Mouse (Mus musculus) limb, embryonic 13.5 days (tissue): ENCODE measurements around the gene Dstyk. TPM values are rescaled to one million over a fixed set of nuclear protein-coding genes. Genes with fewer than 3 reads are reported as not detected.
A peak's percentile ranks its signal among the peaks of the same experiment; 100 is the strongest.
"Not testable (repeated sequence)": the region's sequence is repeated elsewhere in the genome, so short reads cannot be mapped to it uniquely, and the experiment has no call there.

Experiments used
- ATAC-seq: fragments of 200-750 bp; cut with Nextera tagmentation; 2 replicates; pipeline ENCODE4 v1.8.0; 2017; ENCODE audit warnings: low read depth, moderate number of reproducible peaks, moderate TSS enrichment; ENCODE audit not compliant: low FRiP score
- H3K27ac ChIP-seq: fragments of 300-500 bp; sonication (generic); 2 replicates; pipeline ENCODE4 v1.5.1; 2015; ENCODE audit warnings: inconsistent platforms, mild to moderate bottlenecking, moderate library complexity
- H3K27me3 ChIP-seq: fragments of 300-500 bp; sonication (generic); 2 replicates; pipeline ENCODE4 v1.6.1; 2015; ENCODE audit warnings: mild to moderate bottlenecking, inconsistent platforms
- H3K36me3 ChIP-seq: fragments of 300-500 bp; sonication (generic); 2 replicates; pipeline ENCODE4 v1.6.1; 2015; ENCODE audit warnings: inconsistent platforms, mild to moderate bottlenecking, moderate library complexity
- H3K4me1 ChIP-seq: fragments of 300-500 bp; sonication (generic); 2 replicates; pipeline ENCODE4 v1.6.1; 2015; ENCODE audit warnings: inconsistent platforms
- H3K4me2 ChIP-seq: fragments of 300-500 bp; sonication (generic); replicated peaks from 2 replicates; pipeline ENCODE4 v1.6.1; 2015; ENCODE audit warnings: inconsistent platforms, mild to moderate bottlenecking, moderate library complexity
- H3K4me3 ChIP-seq: fragments of 300-500 bp; sonication (generic); 2 replicates; pipeline ENCODE4 v1.5.1; 2015; ENCODE audit warnings: moderate library complexity, mild to moderate bottlenecking, inconsistent platforms
- H3K9ac ChIP-seq: fragments of 300-500 bp; sonication (generic); 2 replicates; pipeline ENCODE4 v1.6.1; 2015; ENCODE audit warnings: mild to moderate bottlenecking, inconsistent platforms
- H3K9me3 ChIP-seq: fragments of 300-500 bp; sonication (generic); 2 replicates; pipeline ENCODE4 v1.6.1; 2016; ENCODE audit warnings: inconsistent platforms
- WGBS: fragments of 180-500 bp; shearing (Covaris S2); methylation state at CpG from one replicate; pipeline ENCODE4 v1.1.7; 2015; 5-methylcytosine and 5-hydroxymethylcytosine counted together
- polyA plus RNA-seq: library from polyadenylated mRNA; unstranded; fragments of >200 nt; fragmentation: Nextera tagmentation; extraction: Ambion mirVana; gene quantifications from 2 replicates; pipeline ENCODE4 v1.2.1, GENCODE M21; 2015

The Dstyk gene
- polyA plus RNA-seq, 1 experiment from 2014 or later = 18.0 TPM

DNA sequence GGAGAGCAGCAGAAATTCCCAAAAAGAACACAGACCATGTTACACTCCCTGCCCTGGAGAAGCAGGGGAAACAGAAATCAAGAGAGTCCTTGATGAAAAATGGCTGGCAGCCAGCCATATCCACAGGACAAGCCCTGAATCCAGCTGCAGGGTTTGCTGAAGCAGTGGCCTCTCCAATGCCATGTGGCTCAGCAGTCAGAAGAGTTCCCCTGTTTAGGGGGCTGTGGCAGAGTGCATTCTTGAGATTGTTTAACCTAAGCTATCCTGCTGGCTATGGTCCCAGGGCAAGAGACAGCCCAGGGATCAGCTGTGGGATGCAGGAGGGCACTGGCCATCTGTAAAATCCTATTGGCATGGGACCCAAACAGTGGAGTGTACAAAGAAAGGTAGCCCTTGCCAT is 51.6 kb downstream of the Dstyk start:
- no peaks in the 10 kb centered on the region for H3K9me3 ChIP-seq
- ATAC-seq = 0 out of 2 replicates have a peak, but pooled peaks have one; percentile 24
- H3K4me1 ChIP-seq = 0 out of 2 replicates have a peak, but pooled peaks cover 4% of the 10 kb centered on the region
- no peak overlapping the region for H3K9ac ChIP-seq
- no peak overlapping the region for H3K4me2 ChIP-seq
- no peak overlapping the region for H3K4me3 ChIP-seq
- H3K36me3 ChIP-seq = peaks cover 32% of the 10 kb centered on the region
- no peaks in the 10 kb centered on the region for H3K27me3 ChIP-seq
- H3K27ac ChIP-seq = no peak overlapping the region

DNA sequence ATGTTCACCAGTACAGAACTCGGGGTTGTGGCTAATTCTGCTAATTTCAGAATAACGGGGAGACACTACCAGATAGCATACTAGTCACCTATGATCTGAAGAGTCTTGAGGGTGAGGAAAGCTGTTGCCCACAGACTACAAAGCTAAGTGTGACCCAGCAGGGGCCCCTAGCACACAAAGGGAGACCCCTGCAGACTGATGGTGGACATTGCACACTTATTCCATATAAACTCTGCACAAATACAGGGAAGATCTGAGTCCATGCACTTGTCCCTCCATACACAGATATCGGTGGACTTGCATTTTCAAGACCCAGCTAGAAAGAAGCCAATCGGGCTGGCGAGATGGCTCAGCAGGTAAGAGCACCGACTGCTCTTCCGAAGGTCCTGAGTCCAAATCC is 52.2 kb downstream of the Dstyk start:
- H3K9me3 ChIP-seq = no peaks in the 10 kb centered on the region
- H3K27me3 ChIP-seq = no peaks in the 10 kb centered on the region
- WGBS = 91% methylated on average over 7 of the region's 7 CpGs
- H3K27ac ChIP-seq = no peak overlapping the region
- H3K4me2 ChIP-seq = no peak overlapping the region
- H3K4me3 ChIP-seq = no peak overlapping the region
- H3K9ac ChIP-seq = no peak overlapping the region
- ATAC-seq = no peak
- H3K36me3 ChIP-seq = peaks cover 27% of the 10 kb centered on the region
- 0 out of 2 replicates have a peak, but pooled peaks cover 4% of the 10 kb centered on the region for H3K4me1 ChIP-seq

DNA sequence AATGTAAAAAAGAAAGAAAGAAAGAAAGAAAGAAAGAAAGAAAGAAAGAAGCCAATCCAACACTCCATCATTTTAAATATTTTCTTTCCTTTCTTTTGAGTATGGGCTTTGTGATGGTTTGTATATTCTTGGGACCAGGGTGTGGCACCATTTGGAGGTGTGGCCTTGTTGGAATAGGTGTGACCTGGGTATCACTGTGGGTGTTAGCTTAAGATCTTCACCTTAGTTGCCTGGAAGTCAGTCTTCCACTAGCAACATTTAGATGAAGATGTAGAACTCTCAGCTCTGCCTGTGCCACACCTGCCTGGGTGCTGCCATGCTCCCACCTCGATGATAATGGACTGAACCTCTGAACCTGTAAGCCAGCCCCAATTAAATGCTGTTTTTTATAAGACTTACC is 52.7 kb downstream of the Dstyk start:
- H3K9me3 ChIP-seq, H3K4me3 ChIP-seq, H3K27me3 ChIP-seq, ATAC-seq, H3K4me1 ChIP-seq, H3K4me2 ChIP-seq, H3K27ac ChIP-seq, H3K9ac ChIP-seq: not testable (repeated sequence)
- 89% methylated on average over 1 of the region's 1 CpGs for WGBS
- H3K36me3 ChIP-seq = peaks cover 21% of the 10 kb centered on the region

DNA sequence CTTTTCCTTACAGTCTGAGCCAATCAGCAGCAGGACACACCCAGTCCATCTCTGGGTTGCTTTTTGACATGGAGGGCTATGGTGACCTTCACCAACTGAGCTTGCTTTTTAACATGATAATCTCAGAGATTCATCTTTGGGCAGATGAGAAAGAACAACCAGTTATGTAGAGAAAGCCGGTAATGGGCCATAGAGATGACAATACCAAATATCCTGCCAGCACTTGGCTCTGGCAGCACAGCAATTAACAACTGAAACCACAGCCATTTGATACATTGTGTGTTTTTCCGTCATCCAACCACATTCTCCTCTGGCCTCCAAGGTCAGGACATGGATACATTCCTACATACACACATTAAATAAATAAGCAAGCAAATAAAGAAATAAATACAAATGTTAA is 53.7 kb downstream of the Dstyk start:
- WGBS = 90% methylated on average over 2 of the region's 2 CpGs
- no peak overlapping the region for H3K4me3 ChIP-seq
- H3K27ac ChIP-seq = no peak overlapping the region
- peaks cover 11% of the 10 kb centered on the region for H3K36me3 ChIP-seq
- peaks cover 9% of the 10 kb centered on the region for H3K4me1 ChIP-seq
- H3K4me2 ChIP-seq = no peak overlapping the region
- no peaks in the 10 kb centered on the region for H3K9me3 ChIP-seq
- no peak overlapping the region for H3K9ac ChIP-seq
- H3K27me3 ChIP-seq = no peaks in the 10 kb centered on the region
- no peak for ATAC-seq

DNA sequence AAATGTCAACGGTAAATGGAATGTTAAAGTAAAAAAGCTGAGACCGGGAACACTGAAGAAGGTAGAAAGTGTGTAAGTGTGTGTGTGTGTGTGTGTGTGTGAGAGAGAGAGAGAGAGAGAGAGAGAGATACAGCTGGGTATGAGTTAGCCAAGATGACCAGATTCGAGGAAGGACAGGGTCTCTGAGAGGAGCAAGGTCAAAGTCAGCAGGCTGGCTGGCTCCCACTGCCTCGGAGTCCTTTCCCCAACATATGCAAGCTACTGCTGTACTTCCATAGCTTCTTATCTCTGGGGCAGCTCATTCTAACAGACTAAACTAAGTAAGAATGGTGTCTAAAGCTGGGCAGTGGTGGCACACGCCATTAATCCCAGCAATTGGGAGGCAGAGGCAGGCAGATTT is 54.1 kb downstream of the Dstyk start:
- H3K36me3 ChIP-seq = peaks cover 8% of the 10 kb centered on the region; the same call in 1 of the 2 replicates
- H3K9me3 ChIP-seq = no peaks in the 10 kb centered on the region
- H3K4me3 ChIP-seq = no peak overlapping the region
- H3K4me2 ChIP-seq = no peak overlapping the region
- H3K4me1 ChIP-seq = peaks cover 9% of the 10 kb centered on the region
- H3K27me3 ChIP-seq = no peaks in the 10 kb centered on the region
- no peak overlapping the region for H3K9ac ChIP-seq
- 90% methylated on average over 5 of the region's 5 CpGs for WGBS
- H3K27ac ChIP-seq = no peak overlapping the region
- no peak for ATAC-seq

DNA sequence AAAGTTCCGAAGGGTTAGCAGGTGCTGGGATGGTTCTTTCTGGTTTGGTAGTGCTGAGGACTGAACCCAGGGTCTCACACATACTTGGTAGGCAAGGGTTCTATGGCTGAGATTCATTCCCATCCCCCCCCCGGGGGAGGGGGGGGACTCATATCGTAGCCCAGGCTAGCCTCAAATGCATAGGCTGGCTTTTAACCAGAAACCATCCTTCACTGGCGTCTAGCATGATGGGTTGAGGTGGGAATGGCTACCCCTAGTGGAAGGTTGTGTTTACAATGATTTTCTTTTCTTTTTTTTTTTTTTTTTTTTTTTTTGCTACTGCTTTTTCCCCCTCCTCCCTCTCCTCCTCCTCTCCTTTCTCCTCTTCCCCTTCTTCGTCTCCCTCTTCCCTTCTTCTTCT is 55.2 kb downstream of the Dstyk start:
- H3K36me3 ChIP-seq = no peaks in the 10 kb centered on the region
- no peak overlapping the region for H3K4me3 ChIP-seq
- H3K4me1 ChIP-seq = peaks cover 9% of the 10 kb centered on the region
- H3K9ac ChIP-seq = no peak overlapping the region
- H3K4me2 ChIP-seq = no peak overlapping the region
- no peak for ATAC-seq
- no peaks in the 10 kb centered on the region for H3K27me3 ChIP-seq
- WGBS = 65% methylated on average over 5 of the region's 5 CpGs
- H3K27ac ChIP-seq = no peak overlapping the region
- H3K9me3 ChIP-seq = no peaks in the 10 kb centered on the region

DNA sequence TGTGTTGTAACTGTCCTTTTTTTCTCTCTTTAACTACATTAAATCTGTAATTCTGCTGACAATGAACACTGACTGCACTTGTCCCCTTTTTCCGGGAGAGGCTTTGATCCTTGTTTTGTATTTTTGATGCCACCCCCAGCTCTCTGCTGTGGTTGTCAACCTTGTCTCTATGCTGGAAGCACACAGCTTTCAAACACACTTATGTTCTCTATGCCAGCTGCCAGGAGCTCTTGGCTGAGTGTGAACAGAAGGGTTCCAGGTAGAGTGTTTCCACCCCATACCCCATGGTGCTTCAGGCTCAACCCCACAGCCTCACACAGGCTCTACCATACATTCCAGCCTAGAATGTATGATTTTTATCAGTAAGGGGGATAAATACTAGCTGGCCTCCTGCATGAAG is 57.1 kb downstream of the Dstyk start:
- Histone ChIP-seq H3K4me3 (no peak overlapping the region), H3K9ac (no peak overlapping the region), H3K27ac (no peak overlapping the region), H3K36me3 (no peaks in the 10 kb centered on the region), H3K4me2 (no peak overlapping the region), H3K4me1 (peaks cover 20% of the 10 kb centered on the region), H3K27me3 (no peaks in the 10 kb centered on the region), H3K9me3 (no peaks in the 10 kb centered on the region)
- WGBS = 76% methylated on average over 1 of the region's 1 CpGs
- ATAC-seq = no peak

DNA sequence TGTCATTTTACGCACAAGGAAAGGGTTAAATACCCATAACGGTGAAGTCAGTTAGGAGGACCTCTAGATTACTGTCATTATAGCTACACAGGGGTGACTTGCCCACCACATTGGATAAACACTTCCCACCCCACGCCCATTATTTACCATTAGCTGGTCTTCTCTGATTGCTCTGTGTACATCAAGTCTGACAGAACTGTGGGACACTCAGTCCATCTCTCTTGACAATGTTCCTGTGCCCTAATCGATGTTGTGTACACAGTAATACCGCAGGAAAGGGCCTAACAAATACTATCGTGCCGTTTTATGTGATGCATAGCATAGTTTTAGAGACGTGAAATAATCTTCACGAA is 59.2 kb downstream of the Dstyk start:
- ATAC-seq = peak; percentile 39
- peak overlapping the region; percentile 87 for H3K4me3 ChIP-seq
- peaks cover 22% of the 10 kb centered on the region for H3K4me1 ChIP-seq
- no peaks in the 10 kb centered on the region for H3K9me3 ChIP-seq
- H3K9ac ChIP-seq = peak overlapping the region; percentile 90
- H3K36me3 ChIP-seq = no peaks in the 10 kb centered on the region
- no peaks in the 10 kb centered on the region for H3K27me3 ChIP-seq
- H3K4me2 ChIP-seq = peak overlapping the region; percentile 72
- WGBS = 6% methylated on average over 9 of the region's 9 CpGs
- no peak overlapping the region; the same call in 1 of the 2 replicates for H3K27ac ChIP-seq

DNA sequence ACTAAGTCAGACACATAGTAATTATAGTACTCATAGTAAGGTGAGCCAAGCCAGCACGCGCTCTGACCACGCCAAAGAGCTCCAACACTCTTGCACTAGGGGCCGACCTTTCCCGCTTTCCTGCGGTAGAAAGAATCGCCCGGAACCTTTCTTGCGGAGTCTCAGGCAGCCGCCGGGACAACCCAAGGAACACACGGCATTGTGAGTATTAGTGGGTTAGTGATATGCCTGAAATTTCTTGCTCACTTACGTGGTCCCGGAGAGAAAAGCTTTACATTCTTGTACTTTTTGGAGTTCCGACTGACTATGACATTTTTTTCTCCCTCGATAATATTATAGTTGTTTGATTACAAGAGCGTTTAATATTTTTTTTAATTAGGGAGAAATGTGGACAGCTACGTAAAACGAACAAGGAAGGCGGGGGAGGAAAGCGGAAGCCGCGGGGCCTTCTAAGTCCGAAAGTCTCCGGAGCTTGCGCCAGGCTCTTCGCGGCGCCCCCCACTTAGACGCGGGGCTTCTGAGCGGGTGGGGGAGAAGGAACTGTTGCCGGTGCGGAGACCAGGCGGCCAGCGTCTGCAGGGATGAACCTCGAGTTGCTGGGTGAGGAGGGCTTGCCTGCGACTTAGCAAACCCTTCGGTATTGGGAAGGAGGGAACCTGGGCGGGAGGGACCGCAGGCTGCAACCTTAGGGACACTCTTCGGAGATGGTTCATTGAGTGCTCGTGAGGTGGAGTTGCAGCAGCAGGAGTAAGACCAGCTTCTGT is 59.8 kb downstream of the Dstyk start, which contains the start of gene Rbbp5:
TSS of gene Rbbp5 (plus strand) at position 438 of the 764 bp plus-strand sequence.
- H3K36me3 ChIP-seq = no peaks in the 10 kb centered on the region
- H3K4me1 ChIP-seq = peaks cover 27% of the 10 kb centered on the region
- H3K4me2 ChIP-seq = peak within 1 kb of the TSS; percentile 72
- peak within 1 kb of the TSS; percentile 87 for H3K4me3 ChIP-seq
- no peaks in the 10 kb centered on the region for H3K9me3 ChIP-seq
- H3K27me3 ChIP-seq = no peaks in the 10 kb centered on the region
- under 1% methylated on average over 43 of the region's 43 CpGs for WGBS
- peak; percentile 90 for ATAC-seq
- peak within 1 kb of the TSS; percentile 72; the same call in 1 of the 2 replicates for H3K27ac ChIP-seq
- H3K9ac ChIP-seq = peak within 1 kb of the TSS; percentile 90

DNA sequence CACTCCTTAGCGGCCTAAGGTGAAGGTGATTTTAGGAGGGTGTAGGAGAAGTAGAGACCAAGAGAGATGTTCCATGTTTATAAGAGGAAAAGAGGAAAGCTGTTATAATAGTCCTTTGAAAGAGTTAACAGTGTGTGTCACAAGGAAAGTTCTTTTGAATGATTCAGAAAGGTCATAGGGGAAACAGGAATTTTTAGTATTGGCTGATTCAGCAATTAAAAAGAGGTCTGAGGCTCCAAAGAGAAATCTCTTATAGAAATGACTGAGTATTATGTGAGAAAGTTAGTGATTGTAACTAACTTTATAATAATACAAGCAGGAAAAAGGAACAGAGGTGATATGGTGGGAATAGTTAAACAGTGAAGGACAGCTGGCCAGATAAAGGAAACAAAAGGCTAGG is 62.1 kb downstream of the Dstyk start:
- Histone ChIP-seq H3K4me2 (no peak overlapping the region), H3K4me3 (no peak overlapping the region), H3K27me3 (no peaks in the 10 kb centered on the region), H3K4me1 (peaks cover 27% of the 10 kb centered on the region), H3K9ac (no peak overlapping the region), H3K36me3 (peaks cover under 1% of the 10 kb centered on the region; the same call in 1 of the 2 replicates), H3K27ac (no peak overlapping the region), H3K9me3 (no peaks in the 10 kb centered on the region)
- WGBS = 88% methylated on average over 1 of the region's 1 CpGs
- no peak for ATAC-seq

DNA sequence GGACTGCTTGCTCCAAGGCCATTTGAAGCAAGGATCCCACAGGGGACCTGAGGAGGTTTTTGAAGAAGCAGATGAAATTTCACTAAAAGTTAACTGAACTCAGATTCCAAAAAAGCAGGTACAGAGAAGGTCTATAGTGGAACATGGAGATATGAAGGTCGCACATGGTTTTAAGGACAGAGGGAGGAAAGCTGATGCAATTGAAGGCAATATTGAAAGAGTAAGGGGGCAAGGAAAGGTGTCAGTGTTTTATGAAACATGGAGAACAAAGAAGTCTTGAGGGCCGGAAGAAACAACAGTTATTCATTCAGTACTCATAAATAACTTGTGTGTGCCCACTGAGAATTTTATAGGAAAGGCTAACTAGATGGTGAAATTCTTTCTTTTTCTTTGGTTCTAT is 64.3 kb downstream of the Dstyk start:
- WGBS = 81% methylated on average over 2 of the region's 2 CpGs

DNA sequence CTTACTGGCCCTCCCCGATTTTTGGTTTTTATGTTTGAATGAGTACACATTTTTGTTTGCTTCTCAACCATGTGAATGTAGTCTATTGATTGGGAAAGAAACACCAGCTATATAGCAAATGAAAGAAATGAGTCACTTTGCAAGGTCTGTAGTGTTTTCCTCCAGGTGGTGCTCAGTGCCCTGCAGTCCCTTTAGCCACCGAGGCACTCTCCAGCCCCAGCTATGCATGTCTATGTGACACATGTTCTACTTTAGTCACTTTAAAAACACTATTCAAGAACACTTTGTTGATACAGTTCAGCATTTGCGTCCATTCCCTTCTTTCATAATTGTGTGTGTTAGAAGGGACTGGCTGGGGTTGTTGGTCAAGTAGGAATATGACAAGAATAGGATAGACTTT is 65.9 kb downstream of the Dstyk start:
- H3K27me3 ChIP-seq = no peaks in the 10 kb centered on the region
- H3K4me3 ChIP-seq = no peak overlapping the region
- no peak overlapping the region for H3K27ac ChIP-seq
- H3K4me1 ChIP-seq = peaks cover 18% of the 10 kb centered on the region
- WGBS = 87% methylated on average over 3 of the region's 3 CpGs
- peaks cover 29% of the 10 kb centered on the region for H3K36me3 ChIP-seq
- no peak overlapping the region for H3K9ac ChIP-seq
- ATAC-seq = no peak
- no peak overlapping the region for H3K4me2 ChIP-seq
- H3K9me3 ChIP-seq = no peaks in the 10 kb centered on the region

More for the DNA sequence above, 64.3 kb downstream of the Dstyk start:
- H3K36me3 ChIP-seq = peaks cover 16% of the 10 kb centered on the region
- H3K9me3 ChIP-seq = no peaks in the 10 kb centered on the region
- H3K4me1 ChIP-seq = peaks cover 22% of the 10 kb centered on the region
- no peak overlapping the region for H3K9ac ChIP-seq
- H3K27ac ChIP-seq = no peak overlapping the region
- H3K27me3 ChIP-seq = no peaks in the 10 kb centered on the region
- no peak overlapping the region for H3K4me3 ChIP-seq
- no peak for ATAC-seq
- no peak overlapping the region for H3K4me2 ChIP-seq

DNA sequence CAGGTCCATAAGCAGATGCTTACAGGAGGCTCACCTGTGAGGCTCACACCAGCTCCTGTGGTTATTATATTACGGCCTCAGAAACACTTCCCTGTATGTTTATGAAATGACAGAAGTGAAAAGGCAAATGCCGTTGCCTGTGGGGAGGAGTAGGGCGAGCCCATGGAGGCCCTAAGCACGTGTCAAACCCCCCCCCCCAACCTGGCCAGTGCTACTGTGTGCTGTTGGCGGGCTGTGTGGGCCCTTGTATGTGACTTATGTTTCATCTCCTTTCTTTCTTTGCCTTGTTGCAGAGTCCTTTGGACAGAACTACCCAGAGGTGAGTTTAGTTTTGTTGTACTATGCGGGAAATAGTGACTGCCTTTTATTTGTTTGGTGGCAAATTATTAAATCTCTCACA is 66.4 kb downstream of the Dstyk start:
- no peak overlapping the region for H3K27ac ChIP-seq
- H3K9me3 ChIP-seq = no peaks in the 10 kb centered on the region
- no peak overlapping the region for H3K9ac ChIP-seq
- H3K4me2 ChIP-seq = no peak overlapping the region
- no peaks in the 10 kb centered on the region for H3K27me3 ChIP-seq
- H3K4me1 ChIP-seq = peaks cover 12% of the 10 kb centered on the region
- peaks cover 35% of the 10 kb centered on the region for H3K36me3 ChIP-seq
- 84% methylated on average over 6 of the region's 6 CpGs for WGBS
- H3K4me3 ChIP-seq = no peak overlapping the region
- no peak for ATAC-seq
